Comparison of ENCODE assay signal across 17 mouse cellular contexts in genomic region chr13:73122945-73123344, GRCm38 (mm10).
DNase-seq lines count a peak whose midpoint lies in the region; ATAC-seq and TF ChIP-seq lines count a peak whose summit lies in the region.
"Had no signal": no experiment of that assay in that cellular context is flagged by ENCODE, and none has a peak within 500 bp of the region (broad histone marks: within the 10 kb centered on the region; RNA-seq: fewer than 3 reads in every experiment).

No protein-coding gene starts in this region.

- H3K27ac ChIP-seq in heart, embryonic 11.5 days (ENCODE audit: low read depth, low read length), result no peak overlapping the region
- H3K27ac ChIP-seq in kidney, embryonic 16.5 days (ENCODE audit: low read length), result no peak overlapping the region
- H3K27ac ChIP-seq in neural tube, embryonic 14.5 days (ENCODE audit: low read depth, low read length), result no peak overlapping the region
- no peak overlapping the region for H3K27ac ChIP-seq in neural tube, embryonic 15.5 days (replicated peaks)
- H3K27ac ChIP-seq in stomach, postnatal 0 days (replicated peaks), result no peak overlapping the region
- no peak overlapping the region for H3K27ac ChIP-seq in left cerebral cortex, adult 2 months
- H3K27ac ChIP-seq: gastrocnemius, adult 2 months; kidney, postnatal 0 days had no signal

- 80% methylated on average over 1 of the region's 1 CpGs for WGBS in heart, embryonic 11.5 days (ENCODE audit: insufficient replicate concordance)
- WGBS in kidney, embryonic 16.5 days, result 93% methylated on average over 1 of the region's 1 CpGs
- 88% methylated on average over 1 of the region's 1 CpGs for WGBS in neural tube, embryonic 14.5 days
- 92% methylated on average over 1 of the region's 1 CpGs for WGBS in neural tube, embryonic 15.5 days
- WGBS in stomach, postnatal 0 days, result 71% methylated on average over 1 of the region's 1 CpGs

- ATAC-seq in heart, embryonic 11.5 days (replicated peaks; ENCODE audit: insufficient number of reproducible peaks, low FRiP score, low TSS enrichment), result peak; percentile 49; the same call in 1 of the 2 replicates
- ATAC-seq in kidney, embryonic 16.5 days (ENCODE audit: low FRiP score, low TSS enrichment), result peak; percentile 42; the same call in 1 of the 2 replicates
- ATAC-seq in neural tube, embryonic 14.5 days (ENCODE audit: low read depth), result 0 out of 2 replicates have a peak, but pooled peaks have one; percentile 34
- no peak for ATAC-seq in neural tube, embryonic 15.5 days (ENCODE audit: low FRiP score)
- ATAC-seq in stomach, postnatal 0 days (ENCODE audit: low FRiP score, low TSS enrichment), result 0 out of 2 replicates have a peak, but pooled peaks have one; percentile 12
- ATAC-seq: intestine, embryonic 16.5 days; liver, postnatal 0 days had no signal

- no peaks in the 10 kb centered on the region for H3K36me3 ChIP-seq in heart, embryonic 11.5 days (ENCODE audit: control insufficient read depth, insufficient read depth, low read length)
- H3K36me3 ChIP-seq in kidney, embryonic 16.5 days (ENCODE audit: insufficient read depth, low read length), result no peaks in the 10 kb centered on the region
- no peaks in the 10 kb centered on the region for H3K36me3 ChIP-seq in neural tube, embryonic 14.5 days (ENCODE audit: control insufficient read depth, insufficient read depth, low read length)
- H3K36me3 ChIP-seq in neural tube, embryonic 15.5 days, result no peaks in the 10 kb centered on the region
- no peaks in the 10 kb centered on the region for H3K36me3 ChIP-seq in stomach, postnatal 0 days (ENCODE audit: control insufficient read depth, insufficient read depth, low read length)

- TF ChIP-seq CTCF in stomach, postnatal 0 days (IDR thresholded peaks at IDR 0.05; ENCODE audit: low read depth), result no peak
- TF ChIP-seq CTCF in left cerebral cortex, adult 2 months (IDR thresholded peaks at IDR 0.05), result no peak

- no peak for TF ChIP-seq EP300 in stomach, postnatal 0 days (optimal IDR thresholded peaks at IDR 0.05)

- no peak overlapping the region for H3K4me2 ChIP-seq in heart, embryonic 11.5 days
- H3K4me2 ChIP-seq in kidney, embryonic 16.5 days (replicated peaks; ENCODE audit: low read depth, low read length), result no peak overlapping the region
- no peak overlapping the region for H3K4me2 ChIP-seq in neural tube, embryonic 14.5 days (ENCODE audit: low read depth, low read length)
- H3K4me2 ChIP-seq in neural tube, embryonic 15.5 days, result no peak overlapping the region
- H3K4me2 ChIP-seq in stomach, postnatal 0 days (replicated peaks; ENCODE audit: low read depth), result no peak overlapping the region

- DNase-seq in heart, postnatal 10 days, result no peak
- no peak for DNase-seq in kidney, postnatal 10 days
- DNase-seq in stomach, postnatal 0 days (ENCODE audit: low spot score), result no peak
- DNase-seq in left cerebral cortex, adult 2 months (ENCODE audit: extremely low spot score in 1 of 2, low spot score in 2 of 2), result no peak
- DNase-seq: cerebellum, adult 8-10 months; gastrocnemius, adult 2 months; heart, adult 18-20 months; liver, postnatal 0 days; lung, postnatal 10 days; right cerebral cortex, postnatal 14 days; thymus, adult 18-20 months had no signal

- no peak overlapping the region for H3K4me3 ChIP-seq in heart, embryonic 11.5 days (ENCODE audit: low read depth, low read length)
- H3K4me3 ChIP-seq in kidney, embryonic 16.5 days (ENCODE audit: low read length), result no peak overlapping the region
- no peak overlapping the region for H3K4me3 ChIP-seq in neural tube, embryonic 14.5 days (ENCODE audit: low read depth, low read length)
- H3K4me3 ChIP-seq in neural tube, embryonic 15.5 days (replicated peaks), result no peak overlapping the region
- H3K4me3 ChIP-seq in stomach, postnatal 0 days (ENCODE audit: low read depth, low read length), result no peak overlapping the region
- no peak overlapping the region for H3K4me3 ChIP-seq in left cerebral cortex, adult 2 months
- H3K4me3 ChIP-seq: gastrocnemius, adult 2 months had no signal

- H3K9me3 ChIP-seq in heart, embryonic 11.5 days (replicated peaks; ENCODE audit: control insufficient read depth, low read length), result no peaks in the 10 kb centered on the region
- no peaks in the 10 kb centered on the region for H3K9me3 ChIP-seq in kidney, embryonic 16.5 days (ENCODE audit: low read length)
- H3K9me3 ChIP-seq in neural tube, embryonic 14.5 days (ENCODE audit: control insufficient read depth, low read length), result no peaks in the 10 kb centered on the region
- no peaks in the 10 kb centered on the region for H3K9me3 ChIP-seq in neural tube, embryonic 15.5 days (replicated peaks)
- no peaks in the 10 kb centered on the region for H3K9me3 ChIP-seq in stomach, postnatal 0 days (ENCODE audit: control insufficient read depth, low read length)

- intact Hi-C loops in heart, postnatal 10 days (cut with DNase I), result no loop called here
- intact Hi-C loops in left cerebral cortex, adult 2 months (cut with DNase I), result no loop called here

- H3K27me3 ChIP-seq in heart, embryonic 11.5 days (ENCODE audit: control insufficient read depth, insufficient read depth, low read length), result no peaks in the 10 kb centered on the region
- peaks cover 17% of the 10 kb centered on the region for H3K27me3 ChIP-seq in kidney, embryonic 16.5 days (ENCODE audit: insufficient read depth, low read length)
- no peaks in the 10 kb centered on the region for H3K27me3 ChIP-seq in neural tube, embryonic 14.5 days (ENCODE audit: control insufficient read depth, insufficient read depth, low read length)
- peaks cover 10% of the 10 kb centered on the region; the same call in 1 of the 2 replicates for H3K27me3 ChIP-seq in neural tube, embryonic 15.5 days (replicated peaks)
- H3K27me3 ChIP-seq in stomach, postnatal 0 days (ENCODE audit: control insufficient read depth, insufficient read depth, low read length), result no peaks in the 10 kb centered on the region

- H3K4me1 ChIP-seq in heart, embryonic 11.5 days (ENCODE audit: control insufficient read depth, insufficient read depth, low read length), result no peaks in the 10 kb centered on the region
- H3K4me1 ChIP-seq in kidney, embryonic 16.5 days (ENCODE audit: insufficient read depth, low read length), result peaks cover under 1% of the 10 kb centered on the region; the same call in 1 of the 2 replicates
- peaks cover 3% of the 10 kb centered on the region for H3K4me1 ChIP-seq in neural tube, embryonic 14.5 days (ENCODE audit: control insufficient read depth, insufficient read depth, low read length)
- peaks cover 6% of the 10 kb centered on the region for H3K4me1 ChIP-seq in neural tube, embryonic 15.5 days
- H3K4me1 ChIP-seq in stomach, postnatal 0 days (replicated peaks; ENCODE audit: control insufficient read depth, insufficient read depth), result no peaks in the 10 kb centered on the region

- H3K9ac ChIP-seq in heart, embryonic 11.5 days (ENCODE audit: low read depth, low read length), result no peak overlapping the region
- no peak overlapping the region for H3K9ac ChIP-seq in kidney, embryonic 16.5 days (replicated peaks; ENCODE audit: low read length)
- no peak overlapping the region for H3K9ac ChIP-seq in neural tube, embryonic 14.5 days (replicated peaks; ENCODE audit: low read depth, low read length)
- no peak overlapping the region for H3K9ac ChIP-seq in neural tube, embryonic 15.5 days (replicated peaks)
- no peak overlapping the region for H3K9ac ChIP-seq in stomach, postnatal 0 days (ENCODE audit: low read length)
- H3K9ac ChIP-seq: liver, postnatal 0 days had no signal
